Mouse (Mus musculus) limb, embryonic 13.5 days (tissue): ENCODE results near the gene Pou3f3. TPM values are rescaled to one million over a fixed set of nuclear protein-coding genes. Genes with fewer than 3 reads are reported as not detected.
A peak's percentile ranks its signal among the peaks of the same experiment; 100 is the strongest.

Source experiments
- ATAC-seq: fragments of 200-750 bp; cut with Nextera tagmentation; 2 replicates; pipeline ENCODE4 v1.8.0; 2017; ENCODE audit warnings: low read depth, moderate number of reproducible peaks, moderate TSS enrichment; ENCODE audit not compliant: low FRiP score
- H3K27ac ChIP-seq: fragments of 300-500 bp; sonication (generic); 2 replicates; pipeline ENCODE4 v1.5.1; 2015; ENCODE audit warnings: inconsistent platforms, mild to moderate bottlenecking, moderate library complexity
- H3K27me3 ChIP-seq: fragments of 300-500 bp; sonication (generic); 2 replicates; pipeline ENCODE4 v1.6.1; 2015; ENCODE audit warnings: mild to moderate bottlenecking, inconsistent platforms
- H3K36me3 ChIP-seq: fragments of 300-500 bp; sonication (generic); 2 replicates; pipeline ENCODE4 v1.6.1; 2015; ENCODE audit warnings: inconsistent platforms, mild to moderate bottlenecking, moderate library complexity
- H3K4me1 ChIP-seq: fragments of 300-500 bp; sonication (generic); 2 replicates; pipeline ENCODE4 v1.6.1; 2015; ENCODE audit warnings: inconsistent platforms
- H3K4me2 ChIP-seq: fragments of 300-500 bp; sonication (generic); replicated peaks from 2 replicates; pipeline ENCODE4 v1.6.1; 2015; ENCODE audit warnings: inconsistent platforms, mild to moderate bottlenecking, moderate library complexity
- H3K4me3 ChIP-seq: fragments of 300-500 bp; sonication (generic); 2 replicates; pipeline ENCODE4 v1.5.1; 2015; ENCODE audit warnings: moderate library complexity, mild to moderate bottlenecking, inconsistent platforms
- H3K9ac ChIP-seq: fragments of 300-500 bp; sonication (generic); 2 replicates; pipeline ENCODE4 v1.6.1; 2015; ENCODE audit warnings: mild to moderate bottlenecking, inconsistent platforms
- H3K9me3 ChIP-seq: fragments of 300-500 bp; sonication (generic); 2 replicates; pipeline ENCODE4 v1.6.1; 2016; ENCODE audit warnings: inconsistent platforms
- WGBS: fragments of 180-500 bp; shearing (Covaris S2); methylation state at CpG from one replicate; pipeline ENCODE4 v1.1.7; 2015; 5-methylcytosine and 5-hydroxymethylcytosine counted together
- polyA plus RNA-seq: library from polyadenylated mRNA; unstranded; fragments of >200 nt; fragmentation: Nextera tagmentation; extraction: Ambion mirVana; gene quantifications from 2 replicates; pipeline ENCODE4 v1.2.1, GENCODE M21; 2015

The Pou3f3 gene
- polyA plus RNA-seq, 1 experiment from 2014 or later, result 0.97 TPM

DNA sequence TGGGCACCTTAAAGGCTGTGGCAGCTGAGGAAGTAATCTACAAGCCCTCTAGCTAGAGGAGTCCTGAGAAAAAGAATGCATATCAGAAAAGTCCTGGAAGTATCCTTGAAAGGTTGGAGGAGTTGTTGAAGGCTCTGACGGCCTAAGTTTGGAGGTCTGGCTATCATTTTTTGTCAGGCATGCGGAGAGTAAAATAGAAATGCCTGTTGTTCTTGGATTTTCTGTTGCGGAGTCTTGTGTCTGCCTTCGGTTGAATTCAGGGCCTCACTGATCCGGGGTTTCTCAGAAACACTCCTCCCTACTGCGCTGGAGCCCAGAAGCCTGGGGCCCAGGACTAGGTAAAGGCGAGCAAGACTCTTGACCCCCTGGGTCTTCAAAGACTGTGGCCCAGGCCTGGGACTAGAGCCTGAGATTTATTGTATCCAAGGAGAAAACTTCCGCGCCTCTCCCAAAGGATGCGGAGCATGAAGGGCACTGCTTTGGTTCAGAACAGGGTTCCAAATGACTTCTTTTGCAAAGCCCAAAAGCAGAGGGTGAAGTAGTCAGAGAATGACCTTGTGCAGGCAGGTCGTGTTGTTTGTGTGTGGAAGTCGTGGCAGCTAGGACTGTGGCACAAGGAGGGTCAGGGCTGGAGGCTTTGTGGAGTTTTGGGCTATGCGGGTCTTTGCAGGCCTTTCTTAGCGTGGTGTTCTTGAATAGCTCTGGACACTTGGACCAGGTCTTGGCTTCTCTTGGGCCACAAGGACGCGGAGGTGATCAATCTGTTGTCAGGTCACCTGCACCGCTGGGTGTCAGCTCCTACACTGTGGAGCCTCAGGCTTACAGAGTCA is 9.6 kb downstream of the Pou3f3 start:
- 6% methylated on average over 17 of the region's 17 CpGs for WGBS
- Histone ChIP-seq H3K9me3 (no peaks in the 10 kb centered on the region), H3K27ac (no peak overlapping the region), H3K4me2 (no peak overlapping the region), H3K4me1 (no peaks in the 10 kb centered on the region), H3K4me3 (no peak overlapping the region), H3K36me3 (no peaks in the 10 kb centered on the region), H3K27me3 (peaks cover 95% of the 10 kb centered on the region), H3K9ac (no peak overlapping the region)
- ATAC-seq, result no peak

DNA sequence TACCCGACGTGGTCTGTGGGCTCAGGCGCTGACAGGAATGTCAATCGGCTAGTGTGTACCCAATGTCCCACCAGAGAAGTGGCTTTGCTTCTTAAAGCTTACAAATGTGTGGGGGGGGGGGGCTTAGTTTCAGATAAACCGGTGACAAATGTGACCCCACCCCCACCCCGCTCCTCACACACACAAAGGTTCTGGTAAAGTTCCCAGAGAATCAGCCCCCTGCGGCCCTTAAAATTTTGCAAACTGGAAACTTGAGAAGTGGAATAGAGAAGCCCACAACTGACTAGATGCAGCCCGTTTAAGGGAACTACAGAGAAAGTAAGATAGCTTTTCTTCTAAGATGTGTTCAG is 10.2 kb downstream of the Pou3f3 start:
- no peak overlapping the region for H3K4me3 ChIP-seq
- H3K36me3 ChIP-seq, result no peaks in the 10 kb centered on the region
- peaks cover 96% of the 10 kb centered on the region for H3K27me3 ChIP-seq
- no peak for ATAC-seq
- 6% methylated on average over 8 of the region's 8 CpGs for WGBS
- no peaks in the 10 kb centered on the region for H3K4me1 ChIP-seq
- no peaks in the 10 kb centered on the region for H3K9me3 ChIP-seq
- H3K9ac ChIP-seq, result no peak overlapping the region
- no peak overlapping the region for H3K4me2 ChIP-seq
- H3K27ac ChIP-seq, result no peak overlapping the region

GRCm38 (mm10) chr1:42707196-42707595 is 11.6 kb downstream of the Pou3f3 start:
- Histone ChIP-seq H3K4me3 (no peak overlapping the region), H3K9me3 (no peaks in the 10 kb centered on the region), H3K27ac (no peak overlapping the region), H3K27me3 (peaks cover 96% of the 10 kb centered on the region), H3K4me1 (no peaks in the 10 kb centered on the region), H3K4me2 (no peak overlapping the region), H3K9ac (no peak overlapping the region), H3K36me3 (no peaks in the 10 kb centered on the region)
- no peak for ATAC-seq
- 3% methylated on average over 5 of the region's 5 CpGs for WGBS

GRCm38 (mm10) chr1:42707611-42708130 is 12.1 kb downstream of the Pou3f3 start:
- H3K9me3 ChIP-seq, result no peaks in the 10 kb centered on the region
- WGBS, result 4% methylated on average over 4 of the region's 4 CpGs
- H3K4me3 ChIP-seq, result no peak overlapping the region
- no peak for ATAC-seq
- H3K4me1 ChIP-seq, result no peaks in the 10 kb centered on the region
- H3K36me3 ChIP-seq, result no peaks in the 10 kb centered on the region
- H3K4me2 ChIP-seq, result no peak overlapping the region
- H3K27ac ChIP-seq, result no peak overlapping the region
- H3K27me3 ChIP-seq, result peaks cover 97% of the 10 kb centered on the region
- H3K9ac ChIP-seq, result no peak overlapping the region

DNA sequence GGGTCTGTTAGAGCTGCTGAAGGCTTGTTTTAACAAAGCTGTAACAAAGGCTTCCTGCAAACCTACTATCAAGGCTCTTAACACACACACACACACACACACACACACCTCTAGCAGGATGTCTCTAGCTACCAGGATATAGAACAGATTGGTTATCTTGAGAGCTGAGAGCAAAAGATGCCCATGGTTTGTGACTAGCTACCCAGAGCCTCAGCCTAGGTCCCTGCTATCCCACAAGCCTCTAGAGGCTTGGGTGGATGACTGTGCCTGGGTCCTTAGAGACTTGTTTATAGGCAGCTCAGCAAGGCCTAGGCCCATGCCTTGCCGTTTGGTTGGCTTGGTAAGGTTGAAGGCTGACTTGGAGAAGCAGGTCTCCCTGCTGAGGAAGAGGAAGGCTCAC is 13.5 kb downstream of the Pou3f3 start:
- Histone ChIP-seq H3K9ac (no peak overlapping the region), H3K4me2 (no peak overlapping the region), H3K36me3 (no peaks in the 10 kb centered on the region), H3K9me3 (no peaks in the 10 kb centered on the region), H3K4me3 (no peak overlapping the region), H3K4me1 (peaks cover 11% of the 10 kb centered on the region), H3K27ac (no peak overlapping the region), H3K27me3 (peaks cover 98% of the 10 kb centered on the region)
- no peak for ATAC-seq
- WGBS, result 19% methylated on average over 1 of the region's 1 CpGs

GRCm38 (mm10) chr1:42709431-42710160 is 14.0 kb downstream of the Pou3f3 start:
- Histone ChIP-seq H3K9ac (no peak overlapping the region), H3K9me3 (no peaks in the 10 kb centered on the region), H3K27ac (no peak overlapping the region), H3K4me2 (no peak overlapping the region), H3K27me3 (peaks cover 96% of the 10 kb centered on the region), H3K4me1 (peaks cover 14% of the 10 kb centered on the region), H3K36me3 (no peaks in the 10 kb centered on the region), H3K4me3 (no peak overlapping the region)
- WGBS, result 14% methylated on average over 7 of the region's 7 CpGs
- no peak for ATAC-seq

DNA sequence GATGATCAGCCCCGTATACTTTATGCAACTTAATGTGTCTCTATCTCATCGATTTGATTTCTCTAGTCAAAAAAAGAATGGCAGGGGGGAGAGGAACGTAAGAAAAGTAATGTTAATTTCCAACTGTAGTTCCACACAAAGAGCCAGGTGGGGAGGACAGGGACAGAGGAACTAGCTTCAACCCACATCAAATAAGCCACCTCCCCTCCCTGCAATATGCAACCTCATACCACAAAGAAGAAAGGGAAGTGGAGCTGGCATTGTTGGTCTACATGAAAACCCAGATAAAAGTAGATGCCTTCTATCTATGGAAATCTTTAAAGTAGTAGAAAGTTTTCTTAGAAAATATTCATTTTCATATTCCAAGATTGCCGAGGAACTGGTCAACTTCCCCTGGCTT is 14.7 kb downstream of the Pou3f3 start:
- Histone ChIP-seq H3K36me3 (no peaks in the 10 kb centered on the region), H3K9ac (no peak overlapping the region), H3K27me3 (peaks cover 97% of the 10 kb centered on the region), H3K9me3 (no peaks in the 10 kb centered on the region), H3K4me2 (no peak overlapping the region), H3K4me3 (no peak overlapping the region), H3K4me1 (peaks cover 14% of the 10 kb centered on the region), H3K27ac (no peak overlapping the region)
- WGBS, result 15% methylated on average over 4 of the region's 4 CpGs
- no peak for ATAC-seq

- Histone ChIP-seq H3K27ac (no peak overlapping the region), H3K36me3 (no peaks in the 10 kb centered on the region), H3K4me2 (no peak overlapping the region), H3K9me3 (no peaks in the 10 kb centered on the region), H3K4me1 (peaks cover 14% of the 10 kb centered on the region), H3K9ac (no peak overlapping the region), H3K27me3 (peaks cover 97% of the 10 kb centered on the region), H3K4me3 (no peak overlapping the region)
- ATAC-seq, result no peak
- WGBS, result 12% methylated on average over 2 of the region's 2 CpGs
These were observed 15.4 kb downstream of the Pou3f3 start for GRCm38 (mm10) chr1:42710995-42711394.

GRCm38 (mm10) chr1:42711456-42712310 is 16.1 kb downstream of the Pou3f3 start:
- no peak overlapping the region for H3K9ac ChIP-seq
- no peaks in the 10 kb centered on the region for H3K9me3 ChIP-seq
- ATAC-seq, result no peak
- H3K4me2 ChIP-seq, result no peak overlapping the region
- no peak overlapping the region for H3K27ac ChIP-seq
- WGBS, result 10% methylated on average over 8 of the region's 8 CpGs
- peaks cover 14% of the 10 kb centered on the region for H3K4me1 ChIP-seq
- no peaks in the 10 kb centered on the region for H3K36me3 ChIP-seq
- no peak overlapping the region for H3K4me3 ChIP-seq
- H3K27me3 ChIP-seq, result peaks cover 96% of the 10 kb centered on the region

DNA sequence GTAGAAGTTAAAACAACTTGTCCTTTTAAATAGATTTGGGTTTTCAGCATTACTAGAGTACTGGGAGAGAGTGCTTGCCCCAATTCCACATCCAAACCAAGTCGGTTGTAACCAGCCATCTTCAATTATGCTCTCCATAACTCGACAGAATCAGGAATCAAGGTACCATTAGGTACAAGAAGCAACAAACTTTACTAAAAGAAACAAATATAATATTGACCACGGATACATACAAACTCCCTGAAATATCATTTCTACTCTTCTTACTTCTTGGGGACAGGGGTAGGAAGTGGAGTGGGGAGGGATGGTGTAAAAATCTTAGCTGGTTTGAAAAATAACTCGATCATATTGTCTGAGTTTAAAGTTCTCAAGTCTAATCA is 16.7 kb downstream of the Pou3f3 start:
- ATAC-seq, result no peak
- Histone ChIP-seq H3K4me1 (peaks cover 14% of the 10 kb centered on the region), H3K27ac (no peak overlapping the region), H3K9me3 (no peaks in the 10 kb centered on the region), H3K36me3 (no peaks in the 10 kb centered on the region), H3K4me3 (no peak overlapping the region), H3K27me3 (peaks cover 96% of the 10 kb centered on the region), H3K4me2 (no peak overlapping the region), H3K9ac (no peak overlapping the region)
- 5% methylated on average over 4 of the region's 4 CpGs for WGBS

DNA sequence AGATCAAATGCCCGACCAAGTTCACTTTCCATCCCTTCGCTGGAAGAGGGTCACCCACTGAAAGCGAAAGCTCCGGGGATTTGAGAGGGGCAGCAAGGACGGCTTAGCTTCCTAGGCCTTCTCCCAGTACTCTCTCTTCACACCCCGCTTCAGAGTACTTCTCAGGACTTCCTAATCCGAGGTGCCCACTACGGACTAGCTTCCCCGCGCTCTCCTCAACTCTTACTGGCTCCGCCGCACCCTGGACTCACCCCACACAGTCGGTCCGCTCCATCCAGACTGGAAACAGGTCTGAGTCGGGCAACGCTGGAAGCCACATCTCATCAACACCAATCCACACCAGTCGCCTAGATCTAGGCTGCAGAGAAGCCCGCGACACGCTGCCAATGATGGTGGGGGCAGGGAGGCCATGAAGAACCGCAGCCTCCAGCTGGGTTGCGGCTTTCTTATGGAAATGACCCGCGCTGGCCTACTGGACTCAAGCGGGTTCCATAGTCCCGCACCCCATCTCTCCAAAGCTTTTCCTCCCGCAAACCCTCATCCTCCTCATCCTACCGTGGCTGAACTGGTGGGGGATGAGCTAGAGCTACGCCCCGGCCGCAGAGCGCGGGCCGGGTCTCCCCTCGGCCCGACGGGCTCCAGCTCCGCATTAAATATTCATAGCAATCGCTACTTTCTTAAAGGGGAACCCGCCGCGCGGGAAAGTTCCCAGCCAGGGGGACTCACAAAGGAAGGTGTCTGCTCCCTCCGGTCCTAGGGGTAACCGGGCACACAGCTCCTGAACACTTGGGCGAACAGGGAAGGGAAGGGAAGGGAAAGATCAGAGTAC is 17.8 kb downstream of the Pou3f3 start:
- no peaks in the 10 kb centered on the region for H3K36me3 ChIP-seq
- H3K9me3 ChIP-seq, result no peaks in the 10 kb centered on the region
- no peak overlapping the region for H3K27ac ChIP-seq
- peaks cover 14% of the 10 kb centered on the region for H3K4me1 ChIP-seq
- peak overlapping the region; percentile 14; the same call in 1 of the 2 replicates for H3K9ac ChIP-seq
- peaks cover 86% of the 10 kb centered on the region for H3K27me3 ChIP-seq
- H3K4me2 ChIP-seq, result peak overlapping the region; percentile 76
- peak overlapping the region; percentile 44 for H3K4me3 ChIP-seq
- no peak for ATAC-seq
- WGBS, result under 1% methylated on average over 46 of the region's 46 CpGs
